Mouse (Mus musculus) midbrain, embryonic 11.5 days (tissue): ENCODE measurements around the gene Rai1. TPM values are rescaled to one million over a fixed set of nuclear protein-coding genes. Genes with fewer than 3 reads are reported as not detected.
A peak's percentile ranks its signal among the peaks of the same experiment; 100 is the strongest.

Experiments
- ATAC-seq: fragments of 200-750 bp; cut with Nextera tagmentation; 2 replicates; pipeline ENCODE4 v1.8.0; 2017; ENCODE audit warnings: moderate TSS enrichment, moderate library complexity; ENCODE audit not compliant: low FRiP score
- DNase-seq: peaks from one replicate; pipeline ENCODE4 v3.0.0; 2015; ENCODE audit warnings: low spot score; ENCODE audit errors: missing footprints
- H3K27ac ChIP-seq: fragments of 300-500 bp; sonication (generic); 2 replicates; pipeline ENCODE4 v1.5.1; 2014; ENCODE audit warnings: low read depth, low read length
- H3K27me3 ChIP-seq: fragments of 300-500 bp; sonication (generic); 2 replicates; pipeline ENCODE4 v1.6.1; 2014; ENCODE audit warnings: mild to moderate bottlenecking, low read length, moderate library complexity, mixed read lengths; ENCODE audit not compliant: control insufficient read depth, insufficient read depth
- H3K36me3 ChIP-seq: fragments of 300-500 bp; sonication (generic); 2 replicates; pipeline ENCODE4 v1.6.1; 2014; ENCODE audit warnings: mild to moderate bottlenecking, low read length, moderate library complexity, mixed read lengths; ENCODE audit not compliant: control insufficient read depth, insufficient read depth
- H3K4me1 ChIP-seq: fragments of 300-500 bp; sonication (generic); 2 replicates; pipeline ENCODE4 v1.6.1; 2014; ENCODE audit warnings: low read length; ENCODE audit not compliant: control insufficient read depth, insufficient read depth
- H3K4me2 ChIP-seq: fragments of 300-500 bp; sonication (generic); 2 replicates; pipeline ENCODE4 v1.6.1; 2014; ENCODE audit warnings: mild to moderate bottlenecking, moderate library complexity
- H3K4me3 ChIP-seq: fragments of 300-500 bp; sonication (generic); 2 replicates; pipeline ENCODE4 v1.5.1; 2014; ENCODE audit warnings: low read depth, low read length
- H3K9ac ChIP-seq: fragments of 300-500 bp; sonication (generic); 2 replicates; pipeline ENCODE4 v1.6.1; 2014; ENCODE audit warnings: low read length
- H3K9me3 ChIP-seq: fragments of 300-500 bp; sonication (generic); 2 replicates; pipeline ENCODE4 v1.6.1; 2016; ENCODE audit warnings: low read length; ENCODE audit not compliant: control insufficient read depth
- WGBS: fragments of 180-500 bp; shearing (Covaris S2); extraction: QIAGEN DNeasy Blood & Tissue Kit; methylation state at CpG from one replicate; pipeline ENCODE4 v1.1.7; 2014; 5-methylcytosine and 5-hydroxymethylcytosine counted together
- polyA plus RNA-seq: library from polyadenylated mRNA; unstranded; fragments of >200 nt; fragmentation: Nextera tagmentation; extraction: Ambion mirVana; gene quantifications from 2 replicates; pipeline ENCODE4 v1.2.1, GENCODE M21; 2014

Rai1 gene
- polyA plus RNA-seq, 1 experiment from 2014 or later: 23.9 TPM

DNA sequence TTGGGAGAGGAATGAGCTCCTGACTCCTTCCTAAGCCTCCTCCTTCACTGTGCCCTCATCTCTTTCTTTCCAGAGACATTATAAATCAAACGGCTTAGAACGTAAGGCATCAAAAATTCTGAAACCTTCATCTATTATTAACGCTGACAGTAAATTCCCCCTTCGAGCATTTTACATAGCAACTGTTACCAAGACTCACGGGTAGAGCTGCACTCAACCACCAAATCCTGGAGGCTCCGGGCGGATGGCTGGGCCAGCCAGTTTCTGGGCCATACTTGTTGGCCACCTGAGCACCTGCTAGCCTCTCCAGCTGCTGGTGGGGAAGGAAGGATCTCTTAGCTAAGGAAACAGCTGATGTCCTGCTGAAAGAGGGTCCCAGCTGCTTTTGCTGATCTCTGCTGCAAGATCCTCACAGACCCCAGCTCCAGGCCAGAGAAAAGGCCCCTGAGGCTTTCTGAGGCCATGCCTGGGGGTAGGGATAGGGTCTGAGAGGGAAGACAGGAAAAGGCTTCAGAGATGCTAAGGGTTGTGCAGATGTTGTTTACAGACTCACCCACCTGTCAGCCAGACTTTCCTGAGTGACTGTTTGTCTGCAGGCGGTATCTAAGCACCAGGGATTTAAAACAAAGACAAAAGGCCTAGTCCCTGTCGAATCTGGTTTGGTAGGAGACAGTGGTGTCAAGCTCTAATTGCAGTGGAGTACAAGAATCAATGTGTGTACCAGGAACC is 56.5 kb downstream of the Rai1 start:
- H3K36me3 ChIP-seq: no peaks in the 10 kb centered on the region
- H3K9ac ChIP-seq: no peak overlapping the region
- H3K4me2 ChIP-seq: no peak overlapping the region

GRCm38 (mm10) chr11:60162547-60162946 is 57.7 kb downstream of the Rai1 start:
- ATAC-seq: no peak
- Histone ChIP-seq H3K36me3 (no peaks in the 10 kb centered on the region), H3K9ac (no peak overlapping the region), H3K4me1 (peaks cover under 1% of the 10 kb centered on the region; the same call in 1 of the 2 replicates), H3K27ac (no peak overlapping the region), H3K27me3 (no peaks in the 10 kb centered on the region), H3K4me3 (no peak overlapping the region), H3K4me2 (no peak overlapping the region), H3K9me3 (no peaks in the 10 kb centered on the region)
- no peak for DNase-seq
- 88% methylated on average over 1 of the region's 1 CpGs for WGBS

More for the DNA sequence above, 56.5 kb downstream of the Rai1 start:
- no peak for DNase-seq
- Histone ChIP-seq H3K27ac (peak overlapping the region; percentile 32), H3K4me1 (no peaks in the 10 kb centered on the region; the same call in 1 of the 2 replicates), H3K9me3 (no peaks in the 10 kb centered on the region), H3K4me3 (no peak overlapping the region), H3K27me3 (no peaks in the 10 kb centered on the region)
- WGBS: 70% methylated on average over 9 of the region's 9 CpGs
- no peak for ATAC-seq

- no peaks in the 10 kb centered on the region for H3K36me3 ChIP-seq
- peaks cover 8% of the 10 kb centered on the region for H3K4me1 ChIP-seq
- WGBS: 93% methylated on average over 4 of the region's 4 CpGs
These were observed 58.5 kb downstream of the Rai1 start for GRCm38 (mm10) chr11:60163362-60163761.

GRCm38 (mm10) chr11:60164450-60164849 is 59.6 kb downstream of the Rai1 start:
- H3K9ac ChIP-seq: no peak overlapping the region
- ATAC-seq (no peak), DNase-seq (no peak)
- H3K4me3 ChIP-seq: no peak overlapping the region
- H3K36me3 ChIP-seq: no peaks in the 10 kb centered on the region
- H3K4me2 ChIP-seq: no peak overlapping the region
- WGBS: 96% methylated on average over 6 of the region's 6 CpGs
- no peaks in the 10 kb centered on the region for H3K27me3 ChIP-seq
- no peak overlapping the region for H3K27ac ChIP-seq
- no peaks in the 10 kb centered on the region for H3K9me3 ChIP-seq
- H3K4me1 ChIP-seq: peaks cover 12% of the 10 kb centered on the region

More at GRCm38 (mm10) chr11:60163362-60163761, 58.5 kb downstream of the Rai1 start:
- Histone ChIP-seq H3K9me3 (no peaks in the 10 kb centered on the region), H3K9ac (no peak overlapping the region), H3K27ac (no peak overlapping the region), H3K4me2 (no peak overlapping the region), H3K27me3 (no peaks in the 10 kb centered on the region), H3K4me3 (no peak overlapping the region)
- no peak for ATAC-seq
- DNase-seq: no peak

GRCm38 (mm10) chr11:60165076-60165475 is 60.3 kb downstream of the Rai1 start:
- no peak for DNase-seq

DNA sequence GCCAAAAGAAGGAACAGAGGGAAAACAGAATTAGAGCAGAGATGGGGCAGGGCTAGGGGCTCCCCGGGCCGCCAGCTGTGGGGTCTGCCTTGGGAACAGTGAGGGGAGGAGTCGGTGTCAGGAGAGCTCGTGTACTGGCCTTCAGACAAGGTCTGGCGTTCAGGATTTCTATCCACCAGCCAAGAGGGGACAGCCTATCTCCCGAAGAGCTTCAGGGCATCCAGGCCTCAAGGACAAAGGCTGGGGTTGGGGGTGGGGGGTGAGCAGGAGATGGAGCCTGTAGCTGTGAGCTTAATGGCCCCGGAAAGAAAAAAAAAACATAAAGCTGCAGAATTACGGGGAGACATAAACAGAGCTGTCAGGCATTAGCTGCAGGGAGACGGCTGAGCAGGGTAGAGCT is 64.0 kb downstream of the Rai1 start:
- no peaks in the 10 kb centered on the region for H3K9me3 ChIP-seq
- no peaks in the 10 kb centered on the region for H3K27me3 ChIP-seq
- H3K4me3 ChIP-seq: no peak overlapping the region
- no peak overlapping the region for H3K4me2 ChIP-seq
- H3K27ac ChIP-seq: no peak overlapping the region
- H3K4me1 ChIP-seq: peaks cover 12% of the 10 kb centered on the region
- ATAC-seq: no peak
- DNase-seq: no peak
- H3K9ac ChIP-seq: no peak overlapping the region
- 36% methylated on average over 9 of the region's 9 CpGs for WGBS
- H3K36me3 ChIP-seq: no peaks in the 10 kb centered on the region

More at GRCm38 (mm10) chr11:60165076-60165475, 60.3 kb downstream of the Rai1 start:
- Histone ChIP-seq H3K9me3 (no peaks in the 10 kb centered on the region), H3K4me2 (no peak overlapping the region), H3K36me3 (no peaks in the 10 kb centered on the region), H3K27me3 (no peaks in the 10 kb centered on the region), H3K9ac (no peak overlapping the region), H3K4me3 (no peak overlapping the region), H3K4me1 (peaks cover 12% of the 10 kb centered on the region), H3K27ac (no peak overlapping the region)
- 65% methylated on average over 5 of the region's 5 CpGs for WGBS
- no peak for ATAC-seq

GRCm38 (mm10) chr11:60172074-60172473 is 67.3 kb downstream of the Rai1 start:
- WGBS: 82% methylated on average over 3 of the region's 3 CpGs

DNA sequence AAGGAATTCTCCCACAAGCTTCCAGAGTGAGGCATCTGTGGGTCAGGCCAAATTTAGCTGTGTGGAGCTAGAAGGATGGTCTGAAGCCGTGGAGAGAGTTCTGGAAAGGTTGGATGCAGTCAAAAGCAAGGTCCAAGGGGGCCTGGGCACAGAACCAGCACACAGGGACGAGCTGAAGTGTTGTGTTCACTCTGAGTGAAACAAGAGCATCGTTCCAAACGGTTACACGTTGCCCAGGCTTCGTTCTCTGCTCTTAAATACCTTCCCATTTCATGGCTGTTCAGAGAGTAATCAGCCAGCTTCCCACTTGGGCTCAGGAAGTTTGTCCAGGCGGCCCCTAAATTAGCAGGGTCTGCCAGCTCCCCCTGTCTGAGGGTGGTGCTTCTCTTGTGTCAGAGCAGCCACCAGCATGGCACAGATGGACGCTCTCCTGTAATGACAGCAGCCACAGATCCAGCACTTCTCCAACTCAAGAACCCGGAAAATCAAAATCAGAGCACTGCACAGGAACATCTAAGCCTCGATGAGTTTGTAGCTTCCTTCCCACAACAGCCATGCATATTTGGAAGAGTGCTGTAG is 68.9 kb downstream of the Rai1 start:
- H3K36me3 ChIP-seq: no peaks in the 10 kb centered on the region
- H3K9me3 ChIP-seq: no peaks in the 10 kb centered on the region
- no peak overlapping the region for H3K27ac ChIP-seq
- DNase-seq (no peak), ATAC-seq (no peak)
- WGBS: 82% methylated on average over 10 of the region's 10 CpGs
- no peak overlapping the region for H3K4me2 ChIP-seq
- no peak overlapping the region for H3K9ac ChIP-seq
- H3K27me3 ChIP-seq: 0 out of 2 replicates have a peak, but pooled peaks cover 2% of the 10 kb centered on the region
- peaks cover 37% of the 10 kb centered on the region for H3K4me1 ChIP-seq
- H3K4me3 ChIP-seq: no peak overlapping the region

More at GRCm38 (mm10) chr11:60172074-60172473, 67.3 kb downstream of the Rai1 start:
- no peak overlapping the region for H3K27ac ChIP-seq
- no peak overlapping the region for H3K9ac ChIP-seq
- H3K4me2 ChIP-seq: no peak overlapping the region
- peaks cover 33% of the 10 kb centered on the region for H3K4me1 ChIP-seq
- ATAC-seq (no peak), DNase-seq (no peak)
- H3K9me3 ChIP-seq: no peaks in the 10 kb centered on the region
- no peaks in the 10 kb centered on the region for H3K36me3 ChIP-seq
- H3K27me3 ChIP-seq: 0 out of 2 replicates have a peak, but pooled peaks cover 2% of the 10 kb centered on the region
- no peak overlapping the region for H3K4me3 ChIP-seq
